Mouse (Mus musculus): ENCODE data around the gene 4930480E11Rik. TPM values are rescaled to one million over a fixed set of nuclear protein-coding genes. Genes with fewer than 3 reads are reported as not detected.
"Not testable (repeated sequence)": the region's sequence is repeated elsewhere in the genome, so short reads cannot be mapped to it uniquely, and the experiment has no call there.

Gene 4930480E11Rik
- polyA plus RNA-seq (2012; rRNA removed): not detected in 2 replicates

- Histone ChIP-seq H3K27ac (ENCODE audit: insufficient read depth, low read length) (no peak within 1 kb of the TSS), H3K4me3 (ENCODE audit: insufficient read depth, low read length) (no peak within 1 kb of the TSS), H3K4me1 (ENCODE audit: control insufficient read depth, insufficient read depth, low read length) (no peaks in the 10 kb centered on the region)
- TF ChIP-seq CTCF (IDR thresholded peaks at IDR 0.05; ENCODE audit: extremely low read depth, insufficient read depth, low read length): no peak
- TF ChIP-seq POLR2A (IDR thresholded peaks at IDR 0.05; ENCODE audit: extremely low read depth, insufficient read depth, low read length): no peak
Observed at GRCm38 (mm10) chrX:78369343-78369742, at the start of gene 4930480E11Rik. Gene 4930480E11Rik (plus strand): TSS chrX:78369643.

GRCm38 (mm10) chrX:78403346-78403745 lies 33.9 kb downstream of the 4930480E11Rik start:
- H3K27ac ChIP-seq (ENCODE audit: insufficient read depth, low read length); H3K4me3 ChIP-seq (ENCODE audit: insufficient read depth, low read length); H3K4me1 ChIP-seq (ENCODE audit: control insufficient read depth, insufficient read depth, low read length): not testable (repeated sequence)

Other genes starting within 250 kb of the 4930480E11Rik start
- not detected in 2 replicates for gene Gm5938, start 244.2 kb upstream of the 4930480E11Rik start, polyA plus RNA-seq (2012; rRNA removed)
- gene Obp1b, start 182.9 kb upstream of the 4930480E11Rik start, polyA plus RNA-seq (2012; rRNA removed): not detected in 2 replicates
- not detected in 2 replicates for gene Gm14743, start 123.7 kb upstream of the 4930480E11Rik start, polyA plus RNA-seq (2012; rRNA removed)
- 4.8 and 5.4 TPM in 2 replicates for gene Prrg1, start 214.3 kb downstream of the 4930480E11Rik start, polyA plus RNA-seq (2012; rRNA removed)